Mouse (Mus musculus): Measurements from ENCODE around the gene Stxbp6. TPM values are rescaled to one million over a fixed set of nuclear protein-coding genes. Genes with fewer than 3 reads are reported as not detected.

The Stxbp6 gene
- polyA plus RNA-seq, 1 experiment = 8.4 TPM

GRCm38 (mm10) chr12:45063606-45064005 is 10.9 kb downstream of the Stxbp6 start:
- Histone ChIP-seq H3K4me1 (ENCODE audit: control insufficient read depth, insufficient read depth, low read length) (no peaks in the 10 kb centered on the region), H3K9me3 (replicated peaks; ENCODE audit: control insufficient read depth, insufficient read depth, low read length, poor library complexity, severe bottlenecking) (no peaks in the 10 kb centered on the region), H3K36me3 (ENCODE audit: control insufficient read depth, insufficient read depth, low read length, poor library complexity, severe bottlenecking) (no peaks in the 10 kb centered on the region), H3K4me3 (ENCODE audit: low read depth, low read length) (no peak overlapping the region), H3K27ac (ENCODE audit: insufficient read depth, low read length) (no peak overlapping the region), H3K27me3 (ENCODE audit: control insufficient read depth, insufficient read depth, low read length, poor library complexity, severe bottlenecking) (no peaks in the 10 kb centered on the region; the same call in 1 of the 2 replicates), H3K9ac (ENCODE audit: low read depth, poor library complexity, severe bottlenecking) (no peak overlapping the region)
- no peak for TF ChIP-seq EP300 (IDR thresholded peaks at IDR 0.05; ENCODE audit: insufficient read depth, low read depth, low read length)
- no peak for TF ChIP-seq CTCF (IDR thresholded peaks at IDR 0.05; ENCODE audit: low read depth, low read length)
- no peak for TF ChIP-seq POLR2A (IDR thresholded peaks at IDR 0.05; ENCODE audit: insufficient read depth, low read length)

GRCm38 (mm10) chr12:45061336-45061735 is 13.2 kb downstream of the Stxbp6 start:
- Histone ChIP-seq H3K27me3 (ENCODE audit: control insufficient read depth, insufficient read depth, low read length, poor library complexity, severe bottlenecking) (no peaks in the 10 kb centered on the region), H3K9me3 (replicated peaks; ENCODE audit: control insufficient read depth, insufficient read depth, low read length, poor library complexity, severe bottlenecking) (no peaks in the 10 kb centered on the region), H3K4me3 (ENCODE audit: low read depth, low read length) (no peak overlapping the region), H3K4me1 (ENCODE audit: control insufficient read depth, insufficient read depth, low read length) (no peaks in the 10 kb centered on the region), H3K9ac (ENCODE audit: low read depth, poor library complexity, severe bottlenecking) (no peak overlapping the region), H3K36me3 (ENCODE audit: control insufficient read depth, insufficient read depth, low read length, poor library complexity, severe bottlenecking) (no peaks in the 10 kb centered on the region), H3K27ac (ENCODE audit: insufficient read depth, low read length) (no peak overlapping the region)
- TF ChIP-seq EP300 (IDR thresholded peaks at IDR 0.05; ENCODE audit: insufficient read depth, low read depth, low read length) (no peak), POLR2A (IDR thresholded peaks at IDR 0.05; ENCODE audit: insufficient read depth, low read length) (no peak), CTCF (IDR thresholded peaks at IDR 0.05; ENCODE audit: low read depth, low read length) (no peak)

- Histone ChIP-seq H3K4me3 (ENCODE audit: low read depth, low read length) (no peak overlapping the region), H3K9ac (ENCODE audit: low read depth, poor library complexity, severe bottlenecking) (no peak overlapping the region), H3K4me1 (ENCODE audit: control insufficient read depth, insufficient read depth, low read length) (no peaks in the 10 kb centered on the region), H3K27ac (ENCODE audit: insufficient read depth, low read length) (no peak overlapping the region), H3K9me3 (replicated peaks; ENCODE audit: control insufficient read depth, insufficient read depth, low read length, poor library complexity, severe bottlenecking) (no peaks in the 10 kb centered on the region), H3K36me3 (ENCODE audit: control insufficient read depth, insufficient read depth, low read length, poor library complexity, severe bottlenecking) (no peaks in the 10 kb centered on the region), H3K27me3 (ENCODE audit: control insufficient read depth, insufficient read depth, low read length, poor library complexity, severe bottlenecking) (no peaks in the 10 kb centered on the region)
- no peak for TF ChIP-seq CTCF (IDR thresholded peaks at IDR 0.05; ENCODE audit: low read depth, low read length)
- no peak for TF ChIP-seq POLR2A (IDR thresholded peaks at IDR 0.05; ENCODE audit: insufficient read depth, low read length)
- no peak for TF ChIP-seq EP300 (IDR thresholded peaks at IDR 0.05; ENCODE audit: insufficient read depth, low read depth, low read length)
Observed at GRCm38 (mm10) chr12:45060804-45061203, 13.7 kb downstream of the Stxbp6 start.

- Histone ChIP-seq H3K9ac (ENCODE audit: low read depth, poor library complexity, severe bottlenecking) (no peak overlapping the region), H3K9me3 (replicated peaks; ENCODE audit: control insufficient read depth, insufficient read depth, low read length, poor library complexity, severe bottlenecking) (no peaks in the 10 kb centered on the region), H3K4me1 (ENCODE audit: control insufficient read depth, insufficient read depth, low read length) (no peaks in the 10 kb centered on the region), H3K4me3 (ENCODE audit: low read depth, low read length) (no peak overlapping the region), H3K36me3 (ENCODE audit: control insufficient read depth, insufficient read depth, low read length, poor library complexity, severe bottlenecking) (no peaks in the 10 kb centered on the region), H3K27me3 (ENCODE audit: control insufficient read depth, insufficient read depth, low read length, poor library complexity, severe bottlenecking) (no peaks in the 10 kb centered on the region), H3K27ac (ENCODE audit: insufficient read depth, low read length) (no peak overlapping the region)
- no peak for TF ChIP-seq CTCF (IDR thresholded peaks at IDR 0.05; ENCODE audit: low read depth, low read length)
- no peak for TF ChIP-seq EP300 (IDR thresholded peaks at IDR 0.05; ENCODE audit: insufficient read depth, low read depth, low read length)
- no peak for TF ChIP-seq POLR2A (IDR thresholded peaks at IDR 0.05; ENCODE audit: insufficient read depth, low read length)
Observed at GRCm38 (mm10) chr12:45058007-45058406, 16.5 kb downstream of the Stxbp6 start.

GRCm38 (mm10) chr12:45056372-45056771 is 18.1 kb downstream of the Stxbp6 start:
- no peaks in the 10 kb centered on the region for H3K4me1 ChIP-seq (ENCODE audit: control insufficient read depth, insufficient read depth, low read length)
- H3K36me3 ChIP-seq (ENCODE audit: control insufficient read depth, insufficient read depth, low read length, poor library complexity, severe bottlenecking) = no peaks in the 10 kb centered on the region
- no peaks in the 10 kb centered on the region for H3K9me3 ChIP-seq (replicated peaks; ENCODE audit: control insufficient read depth, insufficient read depth, low read length, poor library complexity, severe bottlenecking)
- no peaks in the 10 kb centered on the region for H3K27me3 ChIP-seq (ENCODE audit: control insufficient read depth, insufficient read depth, low read length, poor library complexity, severe bottlenecking)
- H3K27ac ChIP-seq (ENCODE audit: insufficient read depth, low read length) = no peak overlapping the region
- no peak for TF ChIP-seq EP300 (IDR thresholded peaks at IDR 0.05; ENCODE audit: insufficient read depth, low read depth, low read length)
- no peak overlapping the region for H3K9ac ChIP-seq (ENCODE audit: low read depth, poor library complexity, severe bottlenecking)
- H3K4me3 ChIP-seq (ENCODE audit: low read depth, low read length) = no peak overlapping the region

- H3K9ac ChIP-seq (ENCODE audit: low read depth, poor library complexity, severe bottlenecking) = no peak overlapping the region
- H3K36me3 ChIP-seq (ENCODE audit: control insufficient read depth, insufficient read depth, low read length, poor library complexity, severe bottlenecking) = no peaks in the 10 kb centered on the region
- H3K27me3 ChIP-seq (ENCODE audit: control insufficient read depth, insufficient read depth, low read length, poor library complexity, severe bottlenecking) = no peaks in the 10 kb centered on the region
- TF ChIP-seq CTCF (IDR thresholded peaks at IDR 0.05; ENCODE audit: low read depth, low read length) (no peak), EP300 (IDR thresholded peaks at IDR 0.05; ENCODE audit: insufficient read depth, low read depth, low read length) (no peak), POLR2A (IDR thresholded peaks at IDR 0.05; ENCODE audit: insufficient read depth, low read length) (no peak)
- no peaks in the 10 kb centered on the region for H3K9me3 ChIP-seq (replicated peaks; ENCODE audit: control insufficient read depth, insufficient read depth, low read length, poor library complexity, severe bottlenecking)
- no peaks in the 10 kb centered on the region for H3K4me1 ChIP-seq (ENCODE audit: control insufficient read depth, insufficient read depth, low read length)
- H3K4me3 ChIP-seq (ENCODE audit: low read depth, low read length) = no peak overlapping the region
- no peak overlapping the region for H3K27ac ChIP-seq (ENCODE audit: insufficient read depth, low read length)
Observed at GRCm38 (mm10) chr12:45053319-45053718, 21.2 kb downstream of the Stxbp6 start.
